Mouse (Mus musculus) MN1 (cell line): ENCODE measurements at regions not wholly inside any gene's neighbourhood (a gene's known extent, or its start where the extent isn't known, plus 50 kb on each side); places are given as distances from the start of the nearest gene placed in this dataset.

Source experiments
- DNase-seq: peaks from one replicate; pipeline ENCODE4 v3.0.0-alpha.2; 2016; ENCODE audit warnings: low spot score

DNA sequence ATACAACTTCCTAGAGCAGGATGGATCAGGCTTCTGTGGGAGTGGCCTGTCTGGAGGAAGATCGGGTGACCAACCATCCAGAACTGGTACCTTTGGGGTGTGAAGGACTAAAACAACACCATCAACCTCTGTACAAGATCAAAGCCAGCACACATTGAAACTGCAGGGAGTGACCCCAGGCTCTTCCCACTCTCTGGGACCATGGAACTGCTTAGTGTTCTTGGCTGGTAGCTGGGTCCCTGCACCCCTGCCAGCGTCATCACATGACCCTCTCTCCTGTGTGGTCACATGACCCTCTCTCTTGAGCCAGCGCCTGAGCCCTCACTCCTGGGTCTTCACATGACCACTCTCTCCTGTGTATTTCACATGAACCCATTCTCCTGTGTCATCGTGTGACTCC, 178.3 kb upstream of the Cdh4 start:
- no peak for DNase-seq

DNA sequence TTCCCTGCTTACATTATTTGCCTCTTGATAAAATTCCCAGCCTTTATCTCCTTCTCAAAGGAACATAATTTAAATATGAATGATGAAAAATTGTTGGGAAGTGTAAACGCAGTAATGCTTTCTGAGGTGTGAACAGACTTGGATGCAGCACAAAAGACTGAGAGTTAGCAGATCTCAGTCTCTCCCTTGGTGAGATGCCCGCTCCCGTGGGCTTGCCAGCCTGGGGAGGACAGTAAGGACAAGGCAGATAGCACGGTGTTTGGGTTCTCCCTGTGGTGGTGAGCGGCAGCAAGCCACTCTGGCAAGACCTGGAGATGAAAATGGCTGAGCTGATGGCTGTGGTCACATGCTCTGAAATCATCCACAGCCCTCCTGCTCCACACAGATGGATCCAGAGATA, 176.8 kb upstream of the Cdh4 start:
- DNase-seq: no peak

DNA sequence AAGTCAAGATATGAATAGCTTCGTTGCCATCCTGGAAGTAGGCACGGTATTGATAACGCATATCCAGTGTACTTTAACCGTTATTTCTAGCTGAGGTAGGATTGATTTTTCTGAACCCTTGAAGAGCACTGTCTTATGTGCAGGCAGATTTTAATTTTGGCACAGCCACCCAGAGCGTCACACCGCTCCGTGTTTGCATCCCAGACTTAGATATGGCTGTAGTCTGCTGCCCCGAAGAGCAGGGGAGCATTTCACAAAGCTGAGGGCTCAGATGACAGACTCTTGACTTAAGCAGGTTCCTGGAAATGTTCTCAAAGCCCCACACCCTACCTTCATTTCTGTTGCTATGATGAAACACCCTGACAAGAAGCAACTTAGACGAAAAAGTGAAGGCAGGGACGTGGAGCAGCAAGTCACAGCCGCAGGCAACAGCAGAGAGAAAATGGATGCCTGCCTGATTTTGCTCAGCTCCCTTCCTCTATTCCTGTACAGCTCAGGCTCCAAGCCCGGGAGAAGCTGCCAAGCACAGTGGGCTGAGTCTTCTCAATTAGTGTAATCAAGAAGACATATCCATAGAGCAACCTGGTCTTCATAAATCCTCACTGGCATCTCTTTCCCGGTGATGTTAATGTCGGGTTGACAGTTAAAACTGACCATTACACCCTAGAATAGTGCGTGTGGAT, 164.9 kb upstream of the Cdh4 start:
- DNase-seq: no peak

DNA sequence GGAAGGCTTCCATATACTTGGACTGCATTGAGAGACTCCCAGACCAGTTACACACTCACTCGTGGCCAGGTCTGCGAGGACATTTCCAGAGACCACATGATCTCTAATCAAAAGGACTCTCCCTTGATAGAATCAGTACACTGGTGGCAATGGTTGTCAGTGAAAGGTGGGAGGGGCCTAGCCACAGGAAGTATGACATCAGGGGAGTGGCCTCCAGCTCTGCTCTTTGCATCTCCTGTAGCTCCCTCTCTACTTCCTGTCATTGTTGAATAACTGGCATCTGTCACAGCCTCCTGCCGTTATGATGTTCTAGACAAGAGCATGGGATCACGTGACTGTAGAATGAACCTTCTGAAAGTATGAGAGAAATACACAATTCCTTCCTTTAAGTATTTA, 164.3 kb upstream of the Cdh4 start:
- DNase-seq: no peak

- no peak for DNase-seq
These were observed 160.0 kb upstream of the Cdh4 start for GRCm38 (mm10) chr2:179282276-179282675.

DNA sequence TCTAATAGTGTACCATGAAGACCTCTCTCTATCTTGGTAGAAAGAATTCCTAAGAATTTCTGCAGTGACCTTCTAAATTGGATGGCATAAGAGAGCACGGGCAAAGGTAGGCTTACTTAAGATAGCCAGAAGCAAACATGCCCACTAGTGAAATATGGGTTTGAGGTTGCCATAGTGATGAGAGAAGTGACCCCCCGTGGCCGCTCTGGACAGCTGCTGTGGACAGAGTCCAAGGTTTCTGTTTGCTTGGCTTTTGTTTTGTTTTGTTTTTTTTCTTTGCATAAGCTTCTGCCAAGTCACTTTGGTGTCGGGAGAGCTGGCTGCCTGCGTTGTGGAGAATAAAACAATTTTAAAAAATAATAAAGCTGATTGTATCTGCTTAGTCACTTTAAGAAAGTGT, 151.8 kb upstream of the Cdh4 start:
- DNase-seq: no peak

GRCm38 (mm10) chr2:179291046-179291563, 151.1 kb upstream of the Cdh4 start:
- DNase-seq: no peak

DNA sequence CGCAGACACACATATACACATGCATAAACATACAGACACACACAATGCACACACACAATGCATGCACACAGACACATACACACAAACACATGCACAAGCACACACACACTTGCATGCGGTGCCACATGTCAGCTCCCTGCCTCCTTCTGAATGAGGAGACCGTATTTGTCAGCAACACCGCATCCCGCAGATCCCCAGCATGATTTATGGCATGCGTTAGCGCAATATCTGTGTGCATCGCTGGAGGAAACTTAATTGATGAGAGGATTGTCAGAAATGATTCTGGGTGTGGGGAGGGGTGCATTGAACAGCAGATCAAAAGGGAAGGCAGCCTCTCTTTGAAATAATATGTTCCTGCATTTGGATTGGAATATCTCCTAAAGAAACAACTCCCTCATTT, 150.3 kb upstream of the Cdh4 start:
- no peak for DNase-seq

DNA sequence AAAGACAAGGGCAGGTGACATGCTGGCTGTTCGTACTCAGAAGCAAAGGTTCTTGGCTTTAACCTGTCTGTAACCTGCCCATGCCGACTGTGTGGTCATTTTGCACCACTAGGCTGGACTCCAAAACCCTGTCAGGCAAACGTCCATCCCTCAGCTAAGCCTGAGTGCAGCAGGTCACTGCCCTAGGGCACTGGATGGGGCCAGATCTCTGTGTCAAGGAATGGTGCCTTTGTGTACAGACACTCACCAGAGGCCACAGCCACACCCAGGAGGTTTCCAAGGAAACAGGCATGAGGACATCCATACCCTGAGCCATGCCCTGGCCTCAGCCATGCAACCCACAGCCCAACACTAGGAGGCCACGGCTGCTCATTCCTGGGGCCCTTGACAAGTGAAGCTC, 149.7 kb upstream of the Cdh4 start:
- no peak for DNase-seq

DNA sequence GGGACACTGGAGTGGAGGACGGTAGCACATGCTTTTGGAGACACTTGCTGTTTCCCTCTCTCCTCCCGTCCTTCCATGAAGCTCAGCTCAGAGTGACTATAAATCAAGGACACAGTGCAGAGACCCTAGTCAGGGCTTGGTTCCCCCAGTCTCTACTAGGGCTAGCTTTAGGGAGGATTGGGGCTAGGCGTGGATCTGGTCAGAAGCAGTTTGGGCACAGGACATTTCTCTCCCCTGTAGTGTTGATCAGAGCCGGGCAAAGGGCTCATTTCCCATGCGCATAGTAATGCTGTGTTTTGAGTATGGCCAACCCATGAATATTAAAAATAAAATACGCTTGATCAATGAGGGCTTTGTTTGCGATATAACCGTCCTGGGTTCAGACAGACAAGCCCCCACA, 149.1 kb upstream of the Cdh4 start:
- no peak for DNase-seq

- no peak for DNase-seq
These were observed 145.2 kb upstream of the Cdh4 start for GRCm38 (mm10) chr2:179297057-179297456.

DNA sequence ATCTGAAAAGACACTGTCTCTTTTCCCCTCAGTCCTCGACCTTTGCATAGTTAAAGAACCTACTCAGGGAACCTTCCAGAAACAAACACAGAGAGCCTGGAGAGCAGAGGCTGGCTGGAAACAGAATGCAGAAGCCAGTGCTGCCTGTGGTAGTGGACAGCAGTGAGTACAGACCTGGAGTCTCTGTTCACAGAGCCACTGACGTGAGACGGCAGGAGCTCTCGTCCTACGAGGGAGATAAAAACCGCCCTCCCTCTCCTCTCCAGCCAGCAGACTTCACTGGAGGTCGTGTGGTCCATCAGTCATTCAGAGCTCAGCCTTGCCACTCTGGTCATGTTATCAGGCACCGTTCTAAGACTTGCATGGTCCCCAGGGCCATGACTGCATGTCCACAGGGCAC, 138.5 kb upstream of the Cdh4 start:
- DNase-seq: no peak

DNA sequence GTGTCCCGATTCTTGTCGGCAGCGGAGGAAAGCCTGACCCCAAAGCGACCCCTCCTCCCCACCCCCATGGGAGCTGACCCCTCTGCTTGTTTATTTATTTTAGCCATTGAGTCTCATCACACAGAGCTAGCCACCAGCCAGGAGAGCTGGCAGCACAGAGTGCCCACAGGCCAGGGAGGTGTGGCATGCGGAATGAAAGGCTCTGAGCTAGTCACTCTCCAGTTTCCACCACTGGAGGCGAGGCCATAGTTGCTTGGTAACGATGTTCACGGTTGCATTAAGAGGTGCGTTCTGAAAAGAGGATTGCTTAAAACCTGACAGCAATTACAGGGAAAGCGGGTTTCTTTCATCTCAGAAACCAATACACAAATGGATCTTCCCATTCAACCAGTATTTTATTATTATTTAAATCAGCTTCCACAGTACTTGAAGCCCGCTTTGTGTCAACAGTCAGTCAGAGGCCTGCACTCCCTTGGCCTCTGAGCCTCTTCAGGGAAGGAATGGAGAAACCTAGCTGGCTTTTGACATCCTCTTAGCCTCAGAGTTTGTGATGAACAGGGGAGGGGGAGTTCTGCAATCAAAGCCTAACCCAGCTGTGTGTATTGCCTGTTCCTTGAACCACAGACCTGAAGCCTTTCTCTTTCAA, 134.8 kb upstream of the Cdh4 start:
- no peak for DNase-seq

- DNase-seq: no peak
These were observed 134.3 kb upstream of the Cdh4 start for GRCm38 (mm10) chr2:179307932-179308303.

- no peak for DNase-seq
These were observed 124.2 kb upstream of the Cdh4 start for GRCm38 (mm10) chr2:179318046-179318445.

GRCm38 (mm10) chr2:179325242-179325641, 117.0 kb upstream of the Cdh4 start:
- DNase-seq: no peak

GRCm38 (mm10) chr2:179332872-179333489, 109.2 kb upstream of the Cdh4 start:
- DNase-seq: no peak

DNA sequence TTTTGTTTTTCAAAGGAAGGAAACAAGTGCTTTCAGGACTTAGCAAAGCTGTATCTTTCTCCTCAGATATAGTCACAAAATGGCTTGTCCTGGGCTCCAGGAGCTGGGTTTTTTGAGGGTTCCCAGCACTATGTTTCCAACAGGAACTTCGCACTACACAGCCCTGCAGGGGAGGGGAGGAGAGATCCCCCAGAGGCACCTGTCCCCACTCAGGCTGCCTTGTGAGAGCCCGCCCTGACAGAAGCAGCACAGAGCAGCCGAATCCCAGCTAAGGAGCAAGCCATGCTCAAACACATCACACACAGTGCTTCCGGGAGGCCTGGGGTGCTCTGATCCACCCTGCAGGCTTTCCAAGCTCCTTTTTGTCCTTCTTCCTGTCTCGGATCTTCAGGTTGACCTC, 108.6 kb upstream of the Cdh4 start:
- no peak for DNase-seq

GRCm38 (mm10) chr2:179336235-179336634, 106.0 kb upstream of the Cdh4 start:
- DNase-seq: no peak

DNA sequence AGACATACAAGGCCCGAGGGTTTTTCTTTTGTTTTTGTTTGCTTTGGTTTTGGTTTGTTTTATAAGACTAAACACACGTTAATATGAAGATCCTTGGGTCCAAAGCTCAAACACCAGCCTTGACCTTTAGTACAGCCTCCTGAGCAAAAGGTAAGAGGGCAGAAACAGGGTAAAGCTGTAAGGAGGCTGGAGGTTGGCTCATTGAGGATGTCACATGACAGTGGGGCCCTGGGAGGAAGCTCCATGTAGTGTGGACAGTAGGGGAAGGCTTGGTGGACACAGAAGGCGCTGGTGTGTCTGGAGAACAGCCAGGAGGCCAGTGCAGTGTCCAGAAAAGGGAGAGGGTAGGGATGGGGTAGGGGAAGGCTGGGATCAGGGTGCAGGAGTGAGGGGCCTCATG, 89.6 kb upstream of the Cdh4 start:
- no peak for DNase-seq

DNA sequence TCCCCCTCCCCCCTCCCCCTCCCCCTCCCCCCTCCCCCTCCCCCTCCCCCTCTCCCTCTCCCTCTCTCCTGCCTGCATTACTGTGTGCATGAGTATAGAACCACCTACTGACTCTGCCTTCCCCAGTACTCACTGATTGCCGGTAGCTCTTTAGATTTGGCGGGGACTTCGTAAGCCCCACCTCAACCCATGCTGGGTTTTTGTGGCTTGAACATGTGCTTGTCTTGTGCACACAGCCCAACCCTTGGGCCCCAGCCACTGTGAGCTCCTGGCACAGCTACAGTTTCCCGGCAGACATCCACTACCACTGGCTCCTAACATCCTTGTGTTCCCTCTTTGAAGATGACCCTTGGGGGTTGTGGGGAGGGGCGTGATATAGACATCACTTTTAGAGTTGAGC, 87.4 kb upstream of the Cdh4 start:
- no peak for DNase-seq

DNA sequence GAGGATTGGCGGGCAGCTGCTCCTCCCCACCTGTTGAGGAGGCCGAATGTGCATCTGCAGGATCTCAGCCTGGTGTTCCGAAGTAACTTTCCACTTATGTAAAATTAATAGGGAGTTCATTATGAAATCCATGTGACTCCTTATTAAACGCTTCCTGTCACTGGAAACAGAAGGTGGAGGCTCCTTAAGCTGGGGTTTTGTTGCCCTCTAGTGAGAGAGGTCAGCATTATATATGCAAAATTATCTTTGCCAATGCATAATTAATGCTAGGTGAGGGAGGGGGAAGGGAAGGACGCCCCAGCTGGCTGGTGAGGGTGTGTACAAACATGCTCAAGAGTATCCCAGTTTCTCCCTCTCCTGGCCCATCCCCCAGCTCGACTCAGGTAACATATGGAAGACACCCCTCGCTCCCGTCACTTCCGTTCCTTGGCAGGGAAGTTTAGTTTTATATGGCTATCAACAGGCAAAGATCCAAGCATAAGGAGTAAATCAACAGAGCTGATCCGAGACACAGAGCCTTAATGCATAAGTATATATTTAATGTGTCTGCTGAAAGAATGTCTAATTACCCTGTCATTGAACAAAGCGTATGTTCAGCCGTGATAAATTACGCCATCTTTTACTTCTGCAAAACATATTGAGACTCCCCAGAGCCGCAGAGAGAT, 71.2 kb upstream of the Cdh4 start:
- DNase-seq: no peak

DNA sequence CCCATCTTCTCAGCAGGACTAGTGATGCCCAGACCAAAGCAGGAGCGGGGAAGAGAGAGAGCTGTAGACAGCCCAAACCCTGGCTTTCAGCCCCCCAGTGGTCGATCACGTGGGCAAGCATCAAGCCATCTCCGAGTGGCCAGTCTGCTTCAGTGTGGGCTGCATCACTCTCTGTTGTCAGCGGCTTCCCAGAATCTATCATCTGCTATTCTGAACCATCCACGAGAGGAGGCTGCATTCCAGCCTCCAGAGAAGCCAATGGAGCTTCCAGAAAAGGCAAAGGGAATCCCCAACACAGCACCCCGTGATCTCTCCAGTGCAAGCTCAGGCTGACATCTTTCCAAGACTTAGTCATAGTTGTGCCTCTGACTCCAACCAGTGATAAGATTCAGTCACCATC, 70.7 kb upstream of the Cdh4 start:
- no peak for DNase-seq
